Comparison of ENCODE assay signal across 7 mouse cellular contexts in the genomic region with DNA sequence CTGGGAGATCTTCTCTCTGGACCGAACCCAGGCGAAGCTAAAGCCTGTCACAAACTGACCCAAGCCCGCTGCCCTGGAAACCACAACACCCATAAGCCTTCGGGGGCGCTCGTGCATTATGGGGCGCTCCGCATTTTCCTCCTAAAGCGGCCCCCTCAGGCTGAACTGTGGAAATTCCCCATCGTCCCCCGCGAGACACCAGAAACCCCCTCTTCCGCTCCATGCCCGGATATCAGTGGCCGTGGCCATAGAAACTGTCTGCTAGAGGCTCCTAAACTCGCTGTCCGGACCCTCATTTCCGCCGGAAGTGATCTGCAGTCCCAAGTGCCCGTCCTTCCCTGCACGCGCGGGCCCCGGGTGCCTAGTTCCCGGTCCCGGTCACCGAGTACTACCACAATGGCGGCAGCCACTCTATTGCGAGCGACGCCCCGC. TPM values are rescaled to one million over a fixed set of nuclear protein-coding genes. Genes with fewer than 3 reads are reported as not detected.
DNase-seq lines count a peak whose midpoint lies in the region; ATAC-seq lines count a peak whose summit lies in the region.

A gene (plus strand): TSS at position 310 of the 432 bp plus-strand sequence.

- peak within 1 kb of the TSS; percentile 66 for H3K9ac ChIP-seq in intestine, embryonic 15.5 days

- no peaks in the 10 kb centered on the region for H3K27me3 ChIP-seq in intestine, embryonic 15.5 days (replicated peaks)
- no peaks in the 10 kb centered on the region for H3K27me3 ChIP-seq in midbrain, embryonic 10.5 days (ENCODE audit: low read depth, poor library complexity, severe bottlenecking)

- intact Hi-C loops in left cerebral cortex, postnatal 25 days (cut with DNase I), result loop anchor here (1.0 kb wide), 2 partner anchors 12 to 15 kb away; a partner anchor contains a TSS

- H3K4me2 ChIP-seq in intestine, embryonic 15.5 days (replicated peaks), result peak within 1 kb of the TSS; percentile 79

- H3K36me3 ChIP-seq in intestine, embryonic 15.5 days, result peaks cover 13% of the 10 kb centered on the region
- H3K36me3 ChIP-seq in midbrain, embryonic 10.5 days, result peaks cover 37% of the 10 kb centered on the region

- no peaks in the 10 kb centered on the region for H3K9me3 ChIP-seq in intestine, embryonic 15.5 days
- H3K9me3 ChIP-seq in midbrain, embryonic 10.5 days (replicated peaks), result no peaks in the 10 kb centered on the region

- peak within 1 kb of the TSS; percentile 67 for H3K4me3 ChIP-seq in intestine, embryonic 15.5 days (replicated peaks)
- H3K4me3 ChIP-seq in midbrain, embryonic 10.5 days, result peak within 1 kb of the TSS; percentile 79

- peak within 1 kb of the TSS; percentile 77 for H3K27ac ChIP-seq in intestine, embryonic 15.5 days
- H3K27ac ChIP-seq in midbrain, embryonic 10.5 days (replicated peaks), result peak within 1 kb of the TSS; percentile 85

- peak; percentile 97 to 98 for DNase-seq in adrenal gland, adult (ENCODE audit: inconsistent age in 2 of 2, low spot score in 1 of 2)
- peak; percentile 99 for DNase-seq in embryo, embryonic 10.5 days (ENCODE audit: low spot score)
- peak; percentile 96 for DNase-seq in gastrocnemius, postnatal 25 days
- DNase-seq in left cerebral cortex, postnatal 25 days (ENCODE audit: low spot score in 2 of 2), result peak; percentile 96 to 99
- DNase-seq in midbrain, embryonic 10.5 days (ENCODE audit: low spot score), result peak; percentile 99
- peak; percentile 91 for DNase-seq in right cerebral cortex, postnatal 4 days

- WGBS in intestine, embryonic 15.5 days, result under 1% methylated on average over 32 of the region's 32 CpGs
- under 1% methylated on average over 32 of the region's 32 CpGs for WGBS in midbrain, embryonic 10.5 days

- peaks cover 5% of the 10 kb centered on the region for H3K4me1 ChIP-seq in intestine, embryonic 15.5 days (replicated peaks)
- peaks cover 24% of the 10 kb centered on the region for H3K4me1 ChIP-seq in midbrain, embryonic 10.5 days

- peak; percentile 90 for ATAC-seq in intestine, embryonic 15.5 days

RNA-seq across cellular contexts. Expression of the gene that starts here (rescaled TPM):
- 100 to 1,000 TPM; 131 to 139 TPM for total RNA-seq in gastrocnemius, postnatal 25 days (2021)
- 190 and 207 TPM in 2 replicates for polyA plus RNA-seq in intestine, embryonic 15.5 days (2015; fragmentation: Nextera tagmentation; extraction: Ambion mirVana)
- total RNA-seq in left cerebral cortex, postnatal 25 days (2021), result 10 to 100 TPM; 76.3 to 92.6 TPM
- 161 and 178 TPM in 2 replicates for polyA plus RNA-seq in midbrain, embryonic 10.5 days (2016; fragmentation: Nextera tagmentation; extraction: Ambion mirVana)

Comparison
In these comparisons a context has a peak if more than half of its experiments do, and no peak if none do; other contexts are left out.
1. Peak in every context shown above with its lines: DNase-seq, ATAC-seq, H3K4me3 ChIP-seq and H3K27ac ChIP-seq.